In genomic region chr3:156562796-156563195, GRCm38 (mm10) we compare ENCODE assay signal across 11 mouse cellular contexts. TPM values are rescaled to one million over a fixed set of nuclear protein-coding genes. Genes with fewer than 3 reads are reported as not detected.
DNase-seq lines count a peak whose midpoint lies in the region; ATAC-seq and TF ChIP-seq lines count a peak whose summit lies in the region.
"Had no signal": no experiment of that assay in that cellular context is flagged by ENCODE, and none has a peak within 500 bp of the region (broad histone marks: within the 10 kb centered on the region; RNA-seq: fewer than 3 reads in every experiment).

No protein-coding gene starts in this region.

- WGBS in kidney, adult 2 months, result 3% methylated on average over 2 of the region's 2 CpGs
- WGBS in embryonic facial prominence, embryonic 10.5 days, result 21% methylated on average over 2 of the region's 2 CpGs
- WGBS in forebrain, embryonic 16.5 days, result 15% methylated on average over 2 of the region's 2 CpGs
- 26% methylated on average over 2 of the region's 2 CpGs for WGBS in midbrain, embryonic 12.5 days

- H3K9me3 ChIP-seq in embryonic facial prominence, embryonic 10.5 days, result no peaks in the 10 kb centered on the region
- no peaks in the 10 kb centered on the region for H3K9me3 ChIP-seq in forebrain, embryonic 16.5 days (ENCODE audit: control insufficient read depth, low read length)
- no peaks in the 10 kb centered on the region for H3K9me3 ChIP-seq in midbrain, embryonic 12.5 days

- H3K4me2 ChIP-seq in forebrain, embryonic 16.5 days (ENCODE audit: low read length), result peak overlapping the region; percentile 76
- peak overlapping the region; percentile 91 for H3K4me2 ChIP-seq in midbrain, embryonic 12.5 days (replicated peaks)

- no peak for TF ChIP-seq CTCF in kidney, adult 2 months (conservative IDR thresholded peaks at IDR 0.05; ENCODE audit: insufficient read depth, insufficient read length, low read depth, low read length)

- H3K36me3 ChIP-seq in kidney, adult 2 months (ENCODE audit: control insufficient read depth, insufficient read depth, low read length), result no peaks in the 10 kb centered on the region
- H3K36me3 ChIP-seq in embryonic facial prominence, embryonic 10.5 days (replicated peaks), result no peaks in the 10 kb centered on the region
- H3K36me3 ChIP-seq in forebrain, embryonic 16.5 days (ENCODE audit: control insufficient read depth, insufficient read depth), result no peaks in the 10 kb centered on the region
- no peaks in the 10 kb centered on the region for H3K36me3 ChIP-seq in midbrain, embryonic 12.5 days
- H3K36me3 ChIP-seq: G1E had no signal

- ATAC-seq in forebrain, embryonic 16.5 days, result no peak
- no peak for ATAC-seq in midbrain, embryonic 12.5 days (ENCODE audit: low FRiP score, low read depth)

- DNase-seq in kidney, adult 2 months, result no peak
- DNase-seq in kidney, postnatal 10 days, result no peak
- DNase-seq in embryonic facial prominence, embryonic 10.5 days (ENCODE audit: low spot score), result peak; percentile 8
- no peak for DNase-seq in spleen, postnatal 10 days (ENCODE audit: low spot score in 2 of 2)
- no peak for DNase-seq in layer of hippocampus, adult 9-11 months
- DNase-seq in adrenal gland, adult 8-10 months, result no peak
- DNase-seq: liver had no signal

- peak overlapping the region; percentile 63 for H3K9ac ChIP-seq in forebrain, embryonic 16.5 days (replicated peaks; ENCODE audit: low read depth, low read length)
- peak overlapping the region; percentile 65; the same call in 1 of the 2 replicates for H3K9ac ChIP-seq in midbrain, embryonic 12.5 days (replicated peaks)

- no peak overlapping the region for H3K27ac ChIP-seq in kidney, adult 2 months (ENCODE audit: insufficient read depth, low read depth, low read length)
- no peak overlapping the region for H3K27ac ChIP-seq in embryonic facial prominence, embryonic 10.5 days (replicated peaks)
- peak overlapping the region; percentile 37 for H3K27ac ChIP-seq in forebrain, embryonic 16.5 days (ENCODE audit: low read length)
- 0 out of 2 replicates have a peak overlapping the region, but pooled peaks have one; percentile 93 for H3K27ac ChIP-seq in midbrain, embryonic 12.5 days (replicated peaks)

- H3K4me3 ChIP-seq in kidney, adult 2 months (ENCODE audit: insufficient read depth, low read depth, low read length), result peak overlapping the region; percentile 3; the same call in 1 of the 2 replicates
- H3K4me3 ChIP-seq in embryonic facial prominence, embryonic 10.5 days, result peak overlapping the region; percentile 76
- H3K4me3 ChIP-seq in forebrain, embryonic 16.5 days (replicated peaks; ENCODE audit: low read length), result peak overlapping the region; percentile 73
- H3K4me3 ChIP-seq in midbrain, embryonic 12.5 days, result peak overlapping the region; percentile 65

- no peaks in the 10 kb centered on the region for H3K27me3 ChIP-seq in kidney, adult 2 months (replicated peaks; ENCODE audit: control insufficient read depth, insufficient read depth, low read length)
- H3K27me3 ChIP-seq in embryonic facial prominence, embryonic 10.5 days (replicated peaks; ENCODE audit: low read depth, poor library complexity, severe bottlenecking), result peaks cover 59% of the 10 kb centered on the region
- no peaks in the 10 kb centered on the region for H3K27me3 ChIP-seq in forebrain, embryonic 16.5 days (replicated peaks; ENCODE audit: control insufficient read depth, insufficient read depth, low read length)
- H3K27me3 ChIP-seq in midbrain, embryonic 12.5 days, result peaks cover 20% of the 10 kb centered on the region

- TF ChIP-seq POLR2A in kidney, adult 2 months (IDR thresholded peaks at IDR 0.05; ENCODE audit: low read depth, low read length), result no peak

- H3K4me1 ChIP-seq in kidney, adult 2 months (ENCODE audit: control insufficient read depth, insufficient read depth, low read length), result no peaks in the 10 kb centered on the region
- H3K4me1 ChIP-seq in embryonic facial prominence, embryonic 10.5 days, result peaks cover 25% of the 10 kb centered on the region
- H3K4me1 ChIP-seq in forebrain, embryonic 16.5 days (replicated peaks; ENCODE audit: control insufficient read depth, insufficient read depth, low read length), result peaks cover 22% of the 10 kb centered on the region
- H3K4me1 ChIP-seq in midbrain, embryonic 12.5 days, result peaks cover 9% of the 10 kb centered on the region

RNA-seq across cellular contexts. Expression of gene Negr1, which starts 1.2 kb away (rescaled TPM):
- polyA plus RNA-seq in kidney, adult 2 months (2012; rRNA removed), result 1.7 and 1.9 TPM in 2 replicates
- polyA plus RNA-seq in embryonic facial prominence, embryonic 10.5 days (2016; fragmentation: Nextera tagmentation; extraction: Ambion mirVana), result 2.7 and 3.6 TPM in 2 replicates
- polyA plus RNA-seq in forebrain, embryonic 16.5 days (2015; fragmentation: Nextera tagmentation; extraction: Ambion mirVana), result 38.1 and 44.7 TPM in 2 replicates
- 11.6 and 12.8 TPM in 2 replicates for polyA plus RNA-seq in midbrain, embryonic 12.5 days (2016; fragmentation: Nextera tagmentation; extraction: Ambion mirVana)
- total RNA-seq in adrenal gland, adult 8-10 months (2022), result 10 to 100 TPM in 1 of 4 experiments, 1 to 10 TPM in 3; 5.5 to 12.2 (median 7.3) TPM
- total RNA-seq: granulocyte monocyte progenitor cell, adult 5-6 weeks had no signal
- polyA plus RNA-seq: G1E had no signal

Comparison
In these comparisons a context has a peak if more than half of its experiments do, and no peak if none do; other contexts are left out.
1. H3K27ac ChIP-seq: peak in forebrain, embryonic 16.5 days (single experiment) and midbrain, embryonic 12.5 days (single experiment); none in kidney, adult 2 months (single experiment) and embryonic facial prominence, embryonic 10.5 days (single experiment).
2. H3K4me3 ChIP-seq: peak in every context shown above with its lines; median percentile 76 in embryonic facial prominence, embryonic 10.5 days; 73 in forebrain, embryonic 16.5 days; 65 in midbrain, embryonic 12.5 days; 3 in kidney, adult 2 months.